Mouse (Mus musculus): ENCODE measurements around the gene Rps26. TPM values are rescaled to one million over a fixed set of nuclear protein-coding genes. Genes with fewer than 3 reads are reported as not detected.

The Rps26 gene
- 529 and 586 TPM in 2 replicates for polyA plus RNA-seq (2014; fragmentation: Nextera tagmentation; extraction: Ambion mirVana)

DNA sequence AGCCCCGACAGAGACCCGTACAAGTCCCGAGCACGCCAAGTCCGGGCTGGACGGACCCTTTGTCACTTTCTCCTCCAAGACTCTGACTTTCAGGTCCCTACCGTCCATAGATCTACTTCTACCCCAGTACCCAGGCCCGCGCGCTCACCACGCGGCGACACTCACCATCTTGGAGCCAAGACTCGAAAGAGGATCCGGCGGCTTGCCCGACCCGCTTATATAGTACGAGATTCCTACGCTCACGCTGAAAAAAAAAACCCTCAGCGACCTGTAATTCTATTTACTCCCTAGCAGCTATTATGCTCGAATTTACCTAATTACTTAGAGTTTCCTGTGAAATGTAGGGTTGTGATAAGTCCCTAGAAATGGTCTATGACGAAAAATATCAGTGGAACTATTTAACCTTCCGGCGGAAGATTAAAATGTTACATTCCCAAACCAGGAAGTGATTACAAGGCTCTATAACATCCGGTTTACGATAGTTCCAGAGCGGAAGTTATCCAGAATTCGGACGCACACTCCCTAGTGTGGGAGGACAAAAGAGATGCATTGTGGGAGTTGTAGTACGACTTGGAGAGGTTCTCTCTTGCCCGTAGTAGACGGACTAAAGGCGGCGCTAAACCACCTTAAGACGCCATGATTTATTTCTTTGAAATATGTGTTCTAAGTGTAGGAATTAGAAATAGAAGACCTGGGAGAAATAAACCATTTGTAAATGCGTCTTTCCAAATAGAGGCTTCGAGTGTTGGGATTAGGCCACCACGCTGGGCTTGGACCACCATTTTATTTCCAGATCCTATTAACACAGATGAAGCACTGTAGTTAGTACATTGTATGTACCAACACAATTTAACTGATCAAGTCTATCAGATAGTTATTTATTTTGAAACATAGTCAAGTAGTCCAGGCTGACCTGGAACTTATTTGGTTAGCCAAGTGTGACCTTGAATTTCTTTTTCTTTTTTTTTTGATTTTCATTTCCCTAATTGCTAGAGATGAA is at the start of gene Rps26:
Rps26 (minus strand) TSS at position 437 of the 1,000 bp plus-strand sequence.
- no peaks in the 10 kb centered on the region for H3K9me3 ChIP-seq (ENCODE audit: control insufficient read depth, low read length)
- peak within 1 kb of the TSS; percentile 75 for H3K9ac ChIP-seq (replicated peaks; ENCODE audit: low read length)
- DNase-seq (peak; percentile 99), ATAC-seq (ENCODE audit: low FRiP score, low TSS enrichment) (peak; percentile 97)
- peak within 1 kb of the TSS; percentile 84 for H3K4me3 ChIP-seq (replicated peaks; ENCODE audit: low read depth, low read length)
- peaks cover 28% of the 10 kb centered on the region for H3K36me3 ChIP-seq (ENCODE audit: control insufficient read depth, insufficient read depth, low read length)
- no peaks in the 10 kb centered on the region for H3K27me3 ChIP-seq (ENCODE audit: control insufficient read depth, insufficient read depth, low read length)
- H3K4me2 ChIP-seq (ENCODE audit: low read length), result peak within 1 kb of the TSS; percentile 89
- under 1% methylated on average over 40 of the region's 40 CpGs for WGBS
- peaks cover 7% of the 10 kb centered on the region for H3K4me1 ChIP-seq (ENCODE audit: control insufficient read depth, insufficient read depth, low read length)
- H3K27ac ChIP-seq (replicated peaks; ENCODE audit: low read depth, low read length), result peak within 1 kb of the TSS; percentile 71

- peak; percentile 80 for DNase-seq
- 2% methylated on average over 9 of the region's 9 CpGs for WGBS
- no peak for ATAC-seq (ENCODE audit: low FRiP score, low TSS enrichment)
- peak overlapping the region; percentile 67; the same call in 1 of the 2 replicates for H3K27ac ChIP-seq (replicated peaks; ENCODE audit: low read depth, low read length)
- H3K4me2 ChIP-seq (ENCODE audit: low read length), result peak overlapping the region; percentile 92
- peaks cover 7% of the 10 kb centered on the region; the same call in 1 of the 2 replicates for H3K4me1 ChIP-seq (ENCODE audit: control insufficient read depth, insufficient read depth, low read length)
- H3K9ac ChIP-seq (replicated peaks; ENCODE audit: low read length), result peak overlapping the region; percentile 64
- H3K36me3 ChIP-seq (ENCODE audit: control insufficient read depth, insufficient read depth, low read length), result peaks cover 5% of the 10 kb centered on the region
- H3K4me3 ChIP-seq (replicated peaks; ENCODE audit: low read depth, low read length), result peak overlapping the region; percentile 66
- no peaks in the 10 kb centered on the region for H3K27me3 ChIP-seq (ENCODE audit: control insufficient read depth, insufficient read depth, low read length)
- no peaks in the 10 kb centered on the region for H3K9me3 ChIP-seq (ENCODE audit: control insufficient read depth, low read length)
These were observed 48.0 kb upstream of the Rps26 start for GRCm38 (mm10) chr10:128674469-128675008.

DNA sequence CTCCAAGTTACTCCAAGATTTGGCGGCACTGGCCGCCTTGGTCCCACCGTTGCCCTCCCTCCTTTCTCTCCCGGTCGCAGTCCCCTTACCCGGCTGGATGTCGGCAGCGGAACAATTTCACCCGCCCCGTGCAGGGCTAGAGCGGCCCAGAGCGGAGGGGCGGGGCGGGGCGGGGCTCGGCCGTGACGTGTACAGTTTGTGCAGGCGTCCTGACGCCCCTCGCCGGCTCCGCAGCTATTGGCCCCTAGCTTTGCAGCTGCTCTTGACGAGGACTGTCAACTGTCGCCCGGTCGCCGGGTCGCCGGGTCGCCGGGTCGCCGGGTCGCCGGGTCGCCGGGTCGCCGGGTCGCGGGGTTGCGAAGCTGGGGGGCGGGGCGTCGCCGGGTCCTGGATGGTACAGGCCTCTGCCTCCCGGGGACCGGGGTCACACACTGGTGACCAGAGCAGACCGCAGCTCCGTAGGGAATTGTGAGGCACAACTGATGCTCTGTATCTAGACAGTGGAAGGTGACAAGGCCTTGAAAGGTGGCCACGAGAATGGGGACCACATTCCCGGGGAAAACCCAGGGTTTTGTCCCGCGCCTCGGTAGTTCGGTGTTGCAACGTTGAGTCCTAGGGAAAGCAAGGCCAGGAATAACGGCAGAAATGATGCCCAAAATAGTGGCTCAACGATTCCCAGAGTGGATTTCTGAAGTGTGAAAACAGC is 47.4 kb upstream of the Rps26 start, which contains the start of gene Suox:
Suox (minus strand) TSS at position 311 of the 706 bp plus-strand sequence.
- Histone ChIP-seq H3K4me2 (ENCODE audit: low read length) (peak within 1 kb of the TSS; percentile 92), H3K4me1 (ENCODE audit: control insufficient read depth, insufficient read depth, low read length) (peaks cover 7% of the 10 kb centered on the region; the same call in 1 of the 2 replicates), H3K4me3 (replicated peaks; ENCODE audit: low read depth, low read length) (peak within 1 kb of the TSS; percentile 66), H3K9me3 (ENCODE audit: control insufficient read depth, low read length) (no peaks in the 10 kb centered on the region), H3K27ac (replicated peaks; ENCODE audit: low read depth, low read length) (peak within 1 kb of the TSS; percentile 67), H3K9ac (replicated peaks; ENCODE audit: low read length) (peak within 1 kb of the TSS; percentile 64), H3K36me3 (ENCODE audit: control insufficient read depth, insufficient read depth, low read length) (no peaks in the 10 kb centered on the region), H3K27me3 (ENCODE audit: control insufficient read depth, insufficient read depth, low read length) (no peaks in the 10 kb centered on the region)
- WGBS, result under 1% methylated on average over 60 of the region's 60 CpGs
- DNase-seq (peak; percentile 92), ATAC-seq (ENCODE audit: low FRiP score, low TSS enrichment) (peak; percentile 92)

DNA sequence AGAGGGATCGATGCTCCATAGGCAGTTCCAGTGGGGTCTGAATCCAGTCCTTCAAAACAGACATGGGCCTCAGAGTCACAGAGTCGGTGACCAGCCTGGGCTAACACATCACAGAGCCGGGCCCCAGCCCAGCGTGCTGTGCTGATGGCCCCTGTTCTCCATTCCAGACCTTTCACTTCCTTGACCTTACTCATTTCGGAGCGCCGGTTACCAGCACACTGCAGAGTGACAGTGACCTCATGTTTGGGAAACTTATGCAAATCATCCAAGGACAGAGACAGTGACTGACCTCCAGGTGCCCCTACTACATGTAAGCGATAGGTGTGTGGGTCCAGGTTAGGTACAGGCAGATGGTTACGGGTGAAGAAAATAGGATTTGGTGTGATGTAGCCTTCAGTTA is 44.6 kb upstream of the Rps26 start:
- Histone ChIP-seq H3K4me2 (ENCODE audit: low read length) (no peak overlapping the region), H3K4me3 (replicated peaks; ENCODE audit: low read depth, low read length) (no peak overlapping the region), H3K9ac (replicated peaks; ENCODE audit: low read length) (no peak overlapping the region), H3K4me1 (ENCODE audit: control insufficient read depth, insufficient read depth, low read length) (peaks cover 18% of the 10 kb centered on the region), H3K9me3 (ENCODE audit: control insufficient read depth, low read length) (no peaks in the 10 kb centered on the region), H3K36me3 (ENCODE audit: control insufficient read depth, insufficient read depth, low read length) (no peaks in the 10 kb centered on the region), H3K27me3 (ENCODE audit: control insufficient read depth, insufficient read depth, low read length) (no peaks in the 10 kb centered on the region), H3K27ac (replicated peaks; ENCODE audit: low read depth, low read length) (no peak overlapping the region)
- DNase-seq (no peak), ATAC-seq (ENCODE audit: low FRiP score, low TSS enrichment) (no peak)
- 96% methylated on average over 9 of the region's 9 CpGs for WGBS

DNA sequence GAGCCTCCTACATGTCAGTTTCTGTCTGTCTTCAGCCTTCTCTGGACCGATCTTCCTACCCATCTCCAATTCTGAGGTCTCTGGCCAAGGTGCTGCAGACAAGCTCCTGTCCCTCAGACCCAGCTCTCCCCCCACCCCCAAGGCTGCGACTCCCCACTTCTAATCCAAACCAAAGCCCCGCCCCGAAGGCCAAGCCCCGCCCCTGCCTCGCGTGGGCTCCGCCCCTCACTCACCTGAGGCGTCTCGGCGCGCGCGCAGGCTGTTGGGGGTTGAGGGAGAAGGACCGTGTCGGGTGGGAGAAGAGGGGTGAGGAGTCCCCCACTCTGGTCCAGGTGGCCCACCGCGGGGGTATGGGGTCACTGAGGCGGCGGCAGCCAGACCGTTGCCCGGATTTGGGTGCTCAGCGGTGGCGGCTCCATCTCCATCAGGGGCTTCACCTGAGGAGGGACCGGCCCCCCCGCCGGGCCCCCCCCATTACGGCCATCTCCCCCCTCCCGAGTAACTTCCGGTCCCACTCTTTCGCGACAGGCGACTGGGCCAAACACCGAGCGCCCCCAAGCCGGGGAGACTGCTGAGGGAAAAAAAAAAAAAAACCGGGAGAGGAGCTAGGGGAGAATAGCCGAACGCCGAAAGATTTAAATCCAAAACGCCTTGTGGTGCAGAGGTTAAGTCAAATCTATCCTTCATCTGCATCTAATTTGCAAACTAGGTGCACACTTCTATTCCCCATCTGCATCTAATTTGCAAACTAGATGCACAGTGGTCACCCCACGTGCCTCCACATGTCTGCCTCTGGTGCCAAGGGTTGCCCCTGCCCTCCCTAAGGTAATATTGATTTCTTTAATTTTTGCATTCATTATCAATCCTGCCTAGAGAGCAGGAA is 42.5 kb upstream of the Rps26 start:
- Histone ChIP-seq H3K4me2 (ENCODE audit: low read length) (peak overlapping the region; percentile 68), H3K9ac (replicated peaks; ENCODE audit: low read length) (peak overlapping the region; percentile 74), H3K9me3 (ENCODE audit: control insufficient read depth, low read length) (no peaks in the 10 kb centered on the region), H3K27me3 (ENCODE audit: control insufficient read depth, insufficient read depth, low read length) (no peaks in the 10 kb centered on the region), H3K4me1 (ENCODE audit: control insufficient read depth, insufficient read depth, low read length) (peaks cover 15% of the 10 kb centered on the region), H3K4me3 (replicated peaks; ENCODE audit: low read depth, low read length) (peak overlapping the region; percentile 69), H3K27ac (replicated peaks; ENCODE audit: low read depth, low read length) (peak overlapping the region; percentile 76), H3K36me3 (ENCODE audit: control insufficient read depth, insufficient read depth, low read length) (no peaks in the 10 kb centered on the region)
- DNase-seq, result peak; percentile 80
- peak; percentile 69 for ATAC-seq (ENCODE audit: low FRiP score, low TSS enrichment)
- under 1% methylated on average over 40 of the region's 42 CpGs for WGBS

DNA sequence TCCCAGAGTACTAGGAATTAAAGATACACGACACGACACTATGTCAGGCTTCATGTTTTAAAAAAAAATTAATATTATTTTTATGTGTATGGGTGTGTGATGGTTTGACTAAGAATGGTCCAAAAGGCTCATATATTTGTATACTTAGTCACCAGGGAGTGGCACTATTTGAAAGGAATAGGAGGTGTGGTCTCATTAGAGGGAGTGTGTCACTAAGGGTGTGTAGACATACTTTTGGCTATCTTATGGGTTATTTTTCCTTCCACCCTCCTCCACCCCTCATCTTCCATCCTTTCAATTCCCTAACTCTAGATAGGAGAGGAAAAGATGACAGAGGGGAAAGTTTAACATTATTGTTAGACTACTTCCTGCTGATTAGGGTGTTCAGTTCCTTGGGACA is 39.3 kb upstream of the Rps26 start:
- no peaks in the 10 kb centered on the region for H3K36me3 ChIP-seq (ENCODE audit: control insufficient read depth, insufficient read depth, low read length)
- no peak overlapping the region for H3K9ac ChIP-seq (replicated peaks; ENCODE audit: low read length)
- no peak overlapping the region for H3K27ac ChIP-seq (replicated peaks; ENCODE audit: low read depth, low read length)
- DNase-seq, result no peak
- H3K27me3 ChIP-seq (ENCODE audit: control insufficient read depth, insufficient read depth, low read length), result no peaks in the 10 kb centered on the region
- H3K4me1 ChIP-seq (ENCODE audit: control insufficient read depth, insufficient read depth, low read length), result peaks cover 11% of the 10 kb centered on the region; the same call in 1 of the 2 replicates
- no peak for ATAC-seq (ENCODE audit: low FRiP score, low TSS enrichment)
- 97% methylated on average over 2 of the region's 2 CpGs for WGBS
- no peak overlapping the region for H3K4me3 ChIP-seq (replicated peaks; ENCODE audit: low read depth, low read length)
- H3K4me2 ChIP-seq (ENCODE audit: low read length), result no peak overlapping the region
- H3K9me3 ChIP-seq (ENCODE audit: control insufficient read depth, low read length), result no peaks in the 10 kb centered on the region

DNA sequence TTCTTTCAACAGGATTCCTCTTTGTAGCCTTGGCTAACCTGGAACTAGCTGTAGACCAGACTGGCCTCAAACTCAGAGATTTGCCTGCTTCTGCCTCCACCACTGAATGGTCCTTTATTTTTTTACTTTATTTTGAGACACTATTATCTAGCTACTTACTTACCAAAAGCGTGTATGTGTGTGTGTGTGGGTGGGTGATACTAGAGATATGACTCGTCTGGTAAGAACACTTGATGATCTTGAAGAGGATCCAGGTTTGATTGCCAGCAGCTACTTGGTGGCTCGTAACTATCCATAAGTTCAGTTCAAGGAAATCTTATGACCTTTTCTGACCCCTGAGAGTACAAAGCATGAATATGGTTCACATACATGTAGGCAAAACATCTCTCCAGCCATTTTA is 38.8 kb upstream of the Rps26 start:
- Histone ChIP-seq H3K4me2 (ENCODE audit: low read length) (no peak overlapping the region), H3K4me3 (replicated peaks; ENCODE audit: low read depth, low read length) (no peak overlapping the region), H3K9ac (replicated peaks; ENCODE audit: low read length) (no peak overlapping the region), H3K27me3 (ENCODE audit: control insufficient read depth, insufficient read depth, low read length) (no peaks in the 10 kb centered on the region), H3K27ac (replicated peaks; ENCODE audit: low read depth, low read length) (no peak overlapping the region), H3K9me3 (ENCODE audit: control insufficient read depth, low read length) (no peaks in the 10 kb centered on the region), H3K4me1 (ENCODE audit: control insufficient read depth, insufficient read depth, low read length) (peaks cover 11% of the 10 kb centered on the region; the same call in 1 of the 2 replicates), H3K36me3 (ENCODE audit: control insufficient read depth, insufficient read depth, low read length) (no peaks in the 10 kb centered on the region)
- DNase-seq (no peak), ATAC-seq (ENCODE audit: low FRiP score, low TSS enrichment) (no peak)
- 85% methylated on average over 3 of the region's 3 CpGs for WGBS

All from midbrain, embryonic 14.5 days (tissue).